Comparison of ENCODE assay signal across 7 mouse cellular contexts in the genomic region with DNA sequence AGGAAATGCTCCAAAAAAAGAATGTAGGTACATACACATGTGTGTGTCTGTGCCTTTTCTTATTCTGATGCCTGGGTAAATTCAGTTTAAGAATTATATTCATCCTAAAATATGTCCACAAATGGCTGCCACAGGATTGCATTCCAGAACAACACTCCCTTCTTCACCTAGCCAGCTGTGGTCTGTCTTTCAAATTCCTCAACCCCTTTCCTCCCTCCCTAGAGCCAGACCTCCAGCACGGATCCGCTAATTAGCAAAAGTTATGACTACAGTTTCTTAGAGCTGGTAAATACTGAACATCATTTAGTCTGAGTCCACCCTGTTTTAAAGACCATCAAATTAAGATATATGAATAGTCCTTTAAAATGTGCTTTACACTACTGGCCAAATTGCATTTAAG. TPM values are rescaled to one million over a fixed set of nuclear protein-coding genes. Genes with fewer than 3 reads are reported as not detected.
A peak's percentile ranks its signal among the peaks of the same experiment; 100 is the strongest.
DNase-seq lines count a peak whose midpoint lies in the region; ATAC-seq and TF ChIP-seq lines count a peak whose summit lies in the region.

No protein-coding gene starts in this region.

- H3K27me3 ChIP-seq in forebrain, embryonic 12.5 days, result no peaks in the 10 kb centered on the region
- H3K27me3 ChIP-seq in limb, embryonic 11.5 days (ENCODE audit: control insufficient read depth, insufficient read depth, low read length), result no peaks in the 10 kb centered on the region
- H3K27me3 ChIP-seq in neural tube, embryonic 15.5 days (replicated peaks), result no peaks in the 10 kb centered on the region

- peak overlapping the region; percentile 49 for H3K4me3 ChIP-seq in layer of hippocampus, adult 2 months
- peak overlapping the region; percentile 16; the same call in 1 of the 2 replicates for H3K4me3 ChIP-seq in forebrain, embryonic 12.5 days (replicated peaks)
- no peak overlapping the region for H3K4me3 ChIP-seq in limb, embryonic 11.5 days (ENCODE audit: low read depth, low read length)
- H3K4me3 ChIP-seq in neural tube, embryonic 15.5 days (replicated peaks), result peak overlapping the region; percentile 25

- peak overlapping the region; percentile 87 for H3K27ac ChIP-seq in layer of hippocampus, adult 2 months
- H3K27ac ChIP-seq in forebrain, embryonic 12.5 days, result peak overlapping the region; percentile 36; the same call in 1 of the 2 replicates
- H3K27ac ChIP-seq in limb, embryonic 11.5 days (replicated peaks; ENCODE audit: low read depth, low read length), result no peak overlapping the region
- peak overlapping the region; percentile 83 for H3K27ac ChIP-seq in neural tube, embryonic 15.5 days (replicated peaks)

- no peaks in the 10 kb centered on the region for H3K9me3 ChIP-seq in forebrain, embryonic 12.5 days
- H3K9me3 ChIP-seq in limb, embryonic 11.5 days (ENCODE audit: control insufficient read depth, low read length), result no peaks in the 10 kb centered on the region
- H3K9me3 ChIP-seq in neural tube, embryonic 15.5 days (replicated peaks), result no peaks in the 10 kb centered on the region

- peak; percentile 27; the same call in 1 of the 2 replicates for ATAC-seq in forebrain, embryonic 12.5 days (ENCODE audit: low FRiP score)
- ATAC-seq in limb, embryonic 11.5 days (ENCODE audit: insufficient number of reproducible peaks, low FRiP score, low TSS enrichment, low read depth), result peak; percentile 28; the same call in 1 of the 2 replicates
- ATAC-seq in neural tube, embryonic 15.5 days (ENCODE audit: low FRiP score), result peak; percentile 36

- H3K9ac ChIP-seq in forebrain, embryonic 12.5 days, result no peak overlapping the region
- no peak overlapping the region for H3K9ac ChIP-seq in limb, embryonic 11.5 days (ENCODE audit: low read length)
- no peak overlapping the region for H3K9ac ChIP-seq in neural tube, embryonic 15.5 days (replicated peaks)

- H3K4me1 ChIP-seq in forebrain, embryonic 12.5 days, result peaks cover 3% of the 10 kb centered on the region; the same call in 1 of the 2 replicates
- H3K4me1 ChIP-seq in limb, embryonic 11.5 days (ENCODE audit: control insufficient read depth, insufficient read depth, low read length), result no peaks in the 10 kb centered on the region
- H3K4me1 ChIP-seq in neural tube, embryonic 15.5 days, result peaks cover 15% of the 10 kb centered on the region

- no peak for DNase-seq in layer of hippocampus, adult 2 months (ENCODE audit: low spot score in 2 of 2)
- DNase-seq in layer of hippocampus, adult 9-10 months (ENCODE audit: low spot score), result no peak
- DNase-seq in limb, embryonic 11.5 days (ENCODE audit: low spot score), result no peak
- DNase-seq in ovary, postnatal 36 days (ENCODE audit: low spot score), result no peak
- no peak for DNase-seq in adrenal gland, postnatal 25 days

- 19% methylated on average over 2 of the region's 2 CpGs for WGBS in forebrain, embryonic 12.5 days
- 27% methylated on average over 2 of the region's 2 CpGs for WGBS in limb, embryonic 11.5 days
- WGBS in neural tube, embryonic 15.5 days, result 38% methylated on average over 2 of the region's 2 CpGs

- peak overlapping the region; percentile 41 for H3K4me2 ChIP-seq in forebrain, embryonic 12.5 days
- no peak overlapping the region; the same call in 1 of the 2 replicates for H3K4me2 ChIP-seq in limb, embryonic 11.5 days (ENCODE audit: low read depth, severe bottlenecking)
- H3K4me2 ChIP-seq in neural tube, embryonic 15.5 days, result peak overlapping the region; percentile 51

- peaks cover 17% of the 10 kb centered on the region for H3K36me3 ChIP-seq in forebrain, embryonic 12.5 days (replicated peaks)
- no peaks in the 10 kb centered on the region; the same call in 1 of the 2 replicates for H3K36me3 ChIP-seq in limb, embryonic 11.5 days (ENCODE audit: control insufficient read depth, insufficient read depth, low read length)
- H3K36me3 ChIP-seq in neural tube, embryonic 15.5 days, result peaks cover 8% of the 10 kb centered on the region

- no peak for TF ChIP-seq CTCF in layer of hippocampus, adult 2 months (conservative IDR thresholded peaks at IDR 0.05)

RNA-seq across cellular contexts. Expression of a gene that starts 22.1 kb away (rescaled TPM):
- total RNA-seq in layer of hippocampus, adult 2 months (2021), result not detected
- polyA plus RNA-seq in forebrain, embryonic 12.5 days (2016; fragmentation: Nextera tagmentation; extraction: Ambion mirVana), result 3.3 and 4.2 TPM in 2 replicates
- 12.9 and 13.1 TPM in 2 replicates for polyA plus RNA-seq in limb, embryonic 11.5 days (2014; fragmentation: Nextera tagmentation; extraction: Ambion mirVana)
- polyA plus RNA-seq in neural tube, embryonic 15.5 days (2015; fragmentation: Nextera tagmentation; extraction: Ambion mirVana), result 5.8 and 8.2 TPM in 2 replicates
- total RNA-seq in adrenal gland, postnatal 25 days (2021), result 29.4 and 31.1 TPM in 2 replicates

RNA-seq across cellular contexts. Expression of a gene that starts 50.2 kb away (rescaled TPM):
- total RNA-seq in layer of hippocampus, adult 2 months (2021), result 100 to 1,000 TPM; 180 to 199 TPM
- 132 and 133 TPM in 2 replicates for polyA plus RNA-seq in forebrain, embryonic 12.5 days (2016; fragmentation: Nextera tagmentation; extraction: Ambion mirVana)
- 69.8 and 75.0 TPM in 2 replicates for polyA plus RNA-seq in limb, embryonic 11.5 days (2014; fragmentation: Nextera tagmentation; extraction: Ambion mirVana)
- 352 and 406 TPM in 2 replicates for polyA plus RNA-seq in neural tube, embryonic 15.5 days (2015; fragmentation: Nextera tagmentation; extraction: Ambion mirVana)
- 135 and 142 TPM in 2 replicates for total RNA-seq in adrenal gland, postnatal 25 days (2021)
